Comparison of ENCODE assay signal across 18 mouse cellular contexts in the genomic region with DNA sequence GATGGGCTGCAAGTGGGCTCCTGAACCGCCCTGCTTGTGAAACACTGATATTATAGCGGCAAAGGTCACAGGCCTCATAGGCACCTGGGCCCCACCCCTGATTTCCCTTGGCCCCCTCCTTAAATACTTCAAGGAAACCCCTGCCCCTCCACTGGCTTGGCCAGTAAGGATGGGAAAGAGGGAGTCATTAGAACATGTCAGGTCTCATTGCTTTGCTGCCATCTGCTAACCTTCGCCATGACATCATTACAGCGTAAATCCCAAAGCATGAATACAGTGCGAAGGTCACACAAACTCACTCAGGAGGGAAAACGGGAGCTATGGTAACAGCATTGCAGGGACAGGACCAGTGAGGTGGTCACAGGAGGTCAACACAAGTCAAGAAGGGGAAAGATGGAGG. TPM values are rescaled to one million over a fixed set of nuclear protein-coding genes. Genes with fewer than 3 reads are reported as not detected.
DNase-seq lines count a peak whose midpoint lies in the region; ATAC-seq and TF ChIP-seq lines count a peak whose summit lies in the region.
"Had no signal": no experiment of that assay in that cellular context is flagged by ENCODE, and none has a peak within 500 bp of the region (broad histone marks: within the 10 kb centered on the region; RNA-seq: fewer than 3 reads in every experiment).

No protein-coding gene starts in this region.

- TF ChIP-seq CTCF in midbrain, postnatal 0 days (IDR thresholded peaks at IDR 0.05), result no peak

- H3K4me1 ChIP-seq in midbrain, embryonic 13.5 days (replicated peaks), result peaks cover 18% of the 10 kb centered on the region
- H3K4me1 ChIP-seq in midbrain, postnatal 0 days (ENCODE audit: insufficient read depth, low read length), result no peaks in the 10 kb centered on the region
- H3K4me1 ChIP-seq in embryonic facial prominence, embryonic 11.5 days (ENCODE audit: control insufficient read depth, insufficient read depth, low read length), result no peaks in the 10 kb centered on the region
- H3K4me1 ChIP-seq in forebrain, embryonic 15.5 days, result peaks cover 10% of the 10 kb centered on the region
- H3K4me1 ChIP-seq in hindbrain, embryonic 16.5 days (ENCODE audit: control insufficient read depth, insufficient read depth, low read depth, low read length), result peaks cover 13% of the 10 kb centered on the region
- H3K4me1 ChIP-seq in kidney, embryonic 14.5 days (ENCODE audit: control insufficient read depth, insufficient read depth, low read length), result 0 out of 2 replicates have a peak, but pooled peaks cover 2% of the 10 kb centered on the region
- H3K4me1 ChIP-seq: intestine, embryonic 15.5 days had no signal

- H3K9ac ChIP-seq in midbrain, embryonic 13.5 days (replicated peaks), result no peak overlapping the region
- no peak overlapping the region for H3K9ac ChIP-seq in midbrain, postnatal 0 days (replicated peaks; ENCODE audit: low read length, poor library complexity, severe bottlenecking)
- H3K9ac ChIP-seq in embryonic facial prominence, embryonic 11.5 days (replicated peaks; ENCODE audit: low read length), result no peak overlapping the region
- H3K9ac ChIP-seq in forebrain, embryonic 15.5 days (replicated peaks), result no peak overlapping the region
- H3K9ac ChIP-seq in hindbrain, embryonic 16.5 days (ENCODE audit: low read depth, low read length), result no peak overlapping the region
- H3K9ac ChIP-seq in kidney, embryonic 14.5 days (ENCODE audit: low read depth, low read length), result no peak overlapping the region
- H3K9ac ChIP-seq: heart, embryonic 13.5 days; intestine, embryonic 15.5 days; kidney, embryonic 15.5 days; liver, embryonic 12.5 days had no signal

- ATAC-seq in midbrain, embryonic 13.5 days, result peak; percentile 53
- ATAC-seq in midbrain, postnatal 0 days (ENCODE audit: low FRiP score), result no peak
- ATAC-seq in embryonic facial prominence, embryonic 11.5 days (replicated peaks; ENCODE audit: insufficient number of reproducible peaks, low FRiP score, low TSS enrichment, low read depth), result peak; percentile 50
- peak; percentile 35; the same call in 1 of the 2 replicates for ATAC-seq in forebrain, embryonic 15.5 days (replicated peaks)
- ATAC-seq in hindbrain, embryonic 16.5 days, result peak; percentile 19; the same call in 1 of the 2 replicates
- ATAC-seq in kidney, embryonic 14.5 days (ENCODE audit: low FRiP score, low TSS enrichment), result no peak
- ATAC-seq: intestine, embryonic 15.5 days; liver, embryonic 12.5 days had no signal

- WGBS in midbrain, embryonic 13.5 days, result 52% methylated on average over 6 of the region's 6 CpGs
- WGBS in midbrain, postnatal 0 days, result 63% methylated on average over 6 of the region's 6 CpGs
- WGBS in embryonic facial prominence, embryonic 11.5 days, result 48% methylated on average over 6 of the region's 6 CpGs
- WGBS in forebrain, embryonic 15.5 days, result 24% methylated on average over 6 of the region's 6 CpGs
- WGBS in hindbrain, embryonic 16.5 days, result 41% methylated on average over 6 of the region's 6 CpGs
- WGBS in kidney, embryonic 14.5 days, result 75% methylated on average over 6 of the region's 6 CpGs

- no peak overlapping the region for H3K4me2 ChIP-seq in midbrain, embryonic 13.5 days (replicated peaks)
- no peak overlapping the region for H3K4me2 ChIP-seq in midbrain, postnatal 0 days (ENCODE audit: low read depth, low read length, poor library complexity, severe bottlenecking)
- no peak overlapping the region for H3K4me2 ChIP-seq in embryonic facial prominence, embryonic 11.5 days (ENCODE audit: low read depth, low read length)
- no peak overlapping the region for H3K4me2 ChIP-seq in forebrain, embryonic 15.5 days (replicated peaks)
- H3K4me2 ChIP-seq in hindbrain, embryonic 16.5 days (ENCODE audit: low read length), result no peak overlapping the region
- H3K4me2 ChIP-seq in kidney, embryonic 14.5 days (replicated peaks; ENCODE audit: low read depth, low read length), result no peak overlapping the region
- H3K4me2 ChIP-seq: heart, embryonic 13.5 days; intestine, embryonic 15.5 days; kidney, embryonic 15.5 days; liver, embryonic 12.5 days had no signal

- no peak for DNase-seq in midbrain, postnatal 0 days (ENCODE audit: low spot score)
- DNase-seq in embryonic facial prominence, embryonic 11.5 days (ENCODE audit: low spot score), result no peak
- no peak for DNase-seq in adrenal gland, adult (ENCODE audit: inconsistent age in 2 of 2, low spot score in 1 of 2)
- no peak for DNase-seq in urinary bladder, postnatal 14 days (ENCODE audit: low spot score)
- DNase-seq: adrenal gland, adult 2 months; cerebellum, adult 8-10 months; lung, adult 2 months; lung, postnatal 36 days; right cerebral cortex, postnatal 14 days; thymus, postnatal 4 days had no signal

- peaks cover 67% of the 10 kb centered on the region for H3K27me3 ChIP-seq in midbrain, embryonic 13.5 days
- no peaks in the 10 kb centered on the region for H3K27me3 ChIP-seq in midbrain, postnatal 0 days (ENCODE audit: insufficient read depth, low read length)
- H3K27me3 ChIP-seq in embryonic facial prominence, embryonic 11.5 days (ENCODE audit: control insufficient read depth, insufficient read depth, low read length), result no peaks in the 10 kb centered on the region; the same call in 1 of the 2 replicates
- peaks cover 84% of the 10 kb centered on the region for H3K27me3 ChIP-seq in forebrain, embryonic 15.5 days
- peaks cover 3% of the 10 kb centered on the region; the same call in 1 of the 2 replicates for H3K27me3 ChIP-seq in hindbrain, embryonic 16.5 days (replicated peaks; ENCODE audit: control insufficient read depth, insufficient read depth, low read length)
- no peaks in the 10 kb centered on the region for H3K27me3 ChIP-seq in kidney, embryonic 14.5 days (ENCODE audit: control insufficient read depth, insufficient read depth, low read length)
- H3K27me3 ChIP-seq: heart, embryonic 13.5 days; intestine, embryonic 15.5 days; kidney, embryonic 15.5 days; liver, embryonic 12.5 days had no signal

- H3K36me3 ChIP-seq in midbrain, embryonic 13.5 days, result no peaks in the 10 kb centered on the region
- peaks cover 2% of the 10 kb centered on the region; the same call in 1 of the 2 replicates for H3K36me3 ChIP-seq in midbrain, postnatal 0 days (ENCODE audit: insufficient read depth, low read length)
- no peaks in the 10 kb centered on the region for H3K36me3 ChIP-seq in embryonic facial prominence, embryonic 11.5 days (replicated peaks; ENCODE audit: control insufficient read depth, insufficient read depth, low read depth, low read length)
- H3K36me3 ChIP-seq in forebrain, embryonic 15.5 days, result no peaks in the 10 kb centered on the region
- H3K36me3 ChIP-seq in hindbrain, embryonic 16.5 days (ENCODE audit: control insufficient read depth, insufficient read depth, low read length), result no peaks in the 10 kb centered on the region
- no peaks in the 10 kb centered on the region for H3K36me3 ChIP-seq in kidney, embryonic 14.5 days (ENCODE audit: control insufficient read depth, insufficient read depth, low read length)
- H3K36me3 ChIP-seq: intestine, embryonic 15.5 days had no signal

- H3K4me3 ChIP-seq in midbrain, embryonic 13.5 days (replicated peaks), result no peak overlapping the region
- no peak overlapping the region for H3K4me3 ChIP-seq in midbrain, postnatal 0 days (ENCODE audit: low read depth, low read length)
- H3K4me3 ChIP-seq in embryonic facial prominence, embryonic 11.5 days (ENCODE audit: low read depth, low read length), result no peak overlapping the region
- no peak overlapping the region for H3K4me3 ChIP-seq in forebrain, embryonic 15.5 days
- H3K4me3 ChIP-seq in hindbrain, embryonic 16.5 days (ENCODE audit: low read length), result no peak overlapping the region
- no peak overlapping the region for H3K4me3 ChIP-seq in kidney, embryonic 14.5 days (ENCODE audit: low read length)
- H3K4me3 ChIP-seq: heart, embryonic 13.5 days; intestine, embryonic 15.5 days; kidney, embryonic 15.5 days; liver, embryonic 12.5 days had no signal

- H3K27ac ChIP-seq in midbrain, embryonic 13.5 days, result no peak overlapping the region
- no peak overlapping the region for H3K27ac ChIP-seq in midbrain, postnatal 0 days (ENCODE audit: low read depth, low read length)
- H3K27ac ChIP-seq in embryonic facial prominence, embryonic 11.5 days (replicated peaks; ENCODE audit: low read depth, low read length), result no peak overlapping the region
- no peak overlapping the region for H3K27ac ChIP-seq in forebrain, embryonic 15.5 days (replicated peaks)
- no peak overlapping the region for H3K27ac ChIP-seq in hindbrain, embryonic 16.5 days (ENCODE audit: low read depth, low read length)
- H3K27ac ChIP-seq in kidney, embryonic 14.5 days (ENCODE audit: low read depth, low read length), result no peak overlapping the region
- H3K27ac ChIP-seq: heart, embryonic 13.5 days; intestine, embryonic 15.5 days; kidney, embryonic 15.5 days; liver, embryonic 12.5 days had no signal

- no peaks in the 10 kb centered on the region for H3K9me3 ChIP-seq in midbrain, embryonic 13.5 days
- no peaks in the 10 kb centered on the region for H3K9me3 ChIP-seq in midbrain, postnatal 0 days (ENCODE audit: low read length)
- H3K9me3 ChIP-seq in embryonic facial prominence, embryonic 11.5 days (replicated peaks; ENCODE audit: control insufficient read depth, low read length), result no peaks in the 10 kb centered on the region
- no peaks in the 10 kb centered on the region for H3K9me3 ChIP-seq in forebrain, embryonic 15.5 days
- no peaks in the 10 kb centered on the region for H3K9me3 ChIP-seq in hindbrain, embryonic 16.5 days (ENCODE audit: control insufficient read depth, low read length)
- H3K9me3 ChIP-seq in kidney, embryonic 14.5 days (ENCODE audit: control insufficient read depth, low read length), result no peaks in the 10 kb centered on the region
- H3K9me3 ChIP-seq: heart, embryonic 13.5 days; intestine, embryonic 15.5 days; kidney, embryonic 15.5 days; liver, embryonic 12.5 days had no signal

RNA-seq across cellular contexts. Expression of gene Gm17018, which starts 36.0 kb away (rescaled TPM):
- 50.0 and 57.1 TPM in 2 replicates for polyA plus RNA-seq in midbrain, embryonic 13.5 days (2015; fragmentation: Nextera tagmentation; extraction: Ambion mirVana)
- 15.7 and 20.9 TPM in 2 replicates for total RNA-seq in midbrain, postnatal 0 days (2014; rRNA removed)
- polyA plus RNA-seq in midbrain, postnatal 0 days (2015; fragmentation: Nextera tagmentation; extraction: Ambion mirVana), result 83.7 and 84.4 TPM in 2 replicates
- 50.1 and 54.5 TPM in 2 replicates for polyA plus RNA-seq in embryonic facial prominence, embryonic 11.5 days (2014; fragmentation: Nextera tagmentation; extraction: Ambion mirVana)
- polyA plus RNA-seq in forebrain, embryonic 15.5 days (2015; fragmentation: Nextera tagmentation; extraction: Ambion mirVana), result 43.4 and 46.9 TPM in 2 replicates
- polyA plus RNA-seq in hindbrain, embryonic 16.5 days (2015; fragmentation: Nextera tagmentation; extraction: Ambion mirVana), result 77.0 and 85.7 TPM in 2 replicates
- polyA plus RNA-seq in kidney, embryonic 14.5 days (2014; fragmentation: Nextera tagmentation; extraction: Ambion mirVana), result 51.4 and 61.6 TPM in 2 replicates

RNA-seq across cellular contexts. Expression of gene Poll, which starts 36.1 kb away (rescaled TPM):
- 15.8 and 16.6 TPM in 2 replicates for polyA plus RNA-seq in midbrain, embryonic 13.5 days (2015; fragmentation: Nextera tagmentation; extraction: Ambion mirVana)
- total RNA-seq in midbrain, postnatal 0 days (2014; rRNA removed), result 9.9 and 12.1 TPM in 2 replicates
- 8.9 and 10.4 TPM in 2 replicates for polyA plus RNA-seq in midbrain, postnatal 0 days (2015; fragmentation: Nextera tagmentation; extraction: Ambion mirVana)
- 15.3 and 18.2 TPM in 2 replicates for polyA plus RNA-seq in embryonic facial prominence, embryonic 11.5 days (2014; fragmentation: Nextera tagmentation; extraction: Ambion mirVana)
- polyA plus RNA-seq in forebrain, embryonic 15.5 days (2015; fragmentation: Nextera tagmentation; extraction: Ambion mirVana), result 14.6 and 15.5 TPM in 2 replicates
- polyA plus RNA-seq in hindbrain, embryonic 16.5 days (2015; fragmentation: Nextera tagmentation; extraction: Ambion mirVana), result 11.1 and 14.6 TPM in 2 replicates
- 13.9 and 20.6 TPM in 2 replicates for polyA plus RNA-seq in kidney, embryonic 14.5 days (2014; fragmentation: Nextera tagmentation; extraction: Ambion mirVana)

Comparison
In these comparisons a context has a peak if more than half of its experiments do, and no peak if none do; other contexts are left out.
1. ATAC-seq: peak in midbrain, embryonic 13.5 days (single experiment), embryonic facial prominence, embryonic 11.5 days (single experiment), forebrain, embryonic 15.5 days (single experiment) and hindbrain, embryonic 16.5 days (single experiment); none in midbrain, postnatal 0 days (single experiment) and kidney, embryonic 14.5 days (single experiment).